Mouse (Mus musculus) heart, adult 2 months (tissue): ENCODE data around the gene Flnb. TPM values are rescaled to one million over a fixed set of nuclear protein-coding genes. Genes with fewer than 3 reads are reported as not detected.

Source experiments
- DNase-seq, 2 experiments: peaks; one replicate each; pipeline ENCODE4 v3.0.0; 2021
- H3K27ac ChIP-seq: fragments of 200-600 bp; 2 replicates; pipeline ENCODE4 v1.8.1; 2022
- H3K27me3 ChIP-seq: fragments of 200-500 bp; 2 replicates; pipeline ENCODE4 v1.6.1; 2012; ENCODE audit warnings: mild to moderate bottlenecking, low read length, inconsistent platforms, mixed read lengths; ENCODE audit not compliant: control insufficient read depth, insufficient read depth
- H3K36me3 ChIP-seq: fragments of 200-500 bp; 2 replicates; pipeline ENCODE4 v1.6.1; 2012; ENCODE audit warnings: low read length, inconsistent platforms; ENCODE audit not compliant: control insufficient read depth, insufficient read depth
- H3K4me1 ChIP-seq: fragments of 200-500 bp; 2 replicates; pipeline ENCODE4 v1.6.1; 2011; ENCODE audit warnings: low read length; ENCODE audit not compliant: control insufficient read depth, insufficient read depth
- H3K4me3 ChIP-seq: fragments of 200-600 bp; 2 replicates; pipeline ENCODE4 v1.8.1; 2022
- H3K79me2 ChIP-seq: fragments of 200-500 bp; replicated peaks from 2 replicates; pipeline ENCODE4 v1.6.1; 2012; ENCODE audit warnings: mild to moderate bottlenecking, inconsistent platforms, low read length, moderate library complexity, mixed read lengths; ENCODE audit not compliant: control insufficient read depth, insufficient read depth
- H3K9ac ChIP-seq: fragments of 200-500 bp; 2 replicates; pipeline ENCODE4 v1.6.1; 2012; ENCODE audit warnings: low read depth, mild to moderate bottlenecking, control low read depth, inconsistent platforms, low read length, mixed read lengths
- CTCF ChIP-seq: fragments of 200-600 bp; IDR thresholded peaks from 2 replicates; pipeline ENCODE4 v1.8.1; 2022; ENCODE audit warnings: antibody characterized with exemption, mild to moderate bottlenecking, moderate library complexity
- EP300 ChIP-seq: fragments of 200-500 bp; IDR thresholded peaks from 2 replicates; pipeline ENCODE4 v1.6.1; 2011; ENCODE audit warnings: low read depth, low read length, control low read depth; ENCODE audit not compliant: insufficient read depth
- POLR2A ChIP-seq: fragments of 200-500 bp; IDR thresholded peaks from 2 replicates; pipeline ENCODE4 v1.6.1; 2011; ENCODE audit warnings: mild to moderate bottlenecking, low read depth, low read length, control low read depth; ENCODE audit not compliant: insufficient read depth
- WGBS: fragments of 180-500 bp; shearing (Covaris S2); methylation state at CpG from one replicate; pipeline ENCODE4 v1.1.7; 2018; 5-methylcytosine and 5-hydroxymethylcytosine counted together
- intact Hi-C: fragments of 180-260 bp; cut with DNase I; formaldehyde crosslinking; loops from one replicate; pipeline ENCODE4 v1.15.1; 2025
- polyA plus RNA-seq: library from polyadenylated mRNA; depleted of rRNA; stranded (reverse); fragments of >200 nt; gene quantifications from 2 replicates; pipeline ENCODE4 v1.2.3, GENCODE M21; 2012
- total RNA-seq, 2 experiments: library from RNA; stranded (reverse); gene quantifications; 2 replicates each; pipeline ENCODE4 v1.2.3; 2021

Gene Flnb
- total and polyA plus RNA-seq, 3 experiments, result 9.6 to 22.7 (median 17.0) TPM

DNA sequence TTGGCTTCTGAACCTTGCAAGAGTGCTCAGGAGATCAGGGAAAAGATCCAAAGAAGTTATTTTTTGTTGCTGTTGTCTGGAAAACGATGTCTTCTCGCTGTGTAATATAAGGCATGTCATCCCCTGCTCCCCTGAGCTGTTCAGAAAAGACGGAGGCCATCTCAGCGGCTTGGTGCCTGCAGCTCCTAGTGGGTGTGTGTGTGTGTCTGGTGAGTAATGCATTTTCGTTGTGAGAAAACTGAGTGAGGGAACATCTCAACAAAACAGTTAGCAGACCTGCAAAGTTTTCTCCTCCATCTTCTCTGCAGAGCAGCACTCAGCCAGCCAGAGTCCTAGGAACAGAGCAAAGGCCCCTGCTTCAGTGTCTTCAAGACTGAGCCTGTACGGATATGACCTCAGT is 36.6 kb downstream of the Flnb start:
- TF ChIP-seq CTCF, result no peak
- TF ChIP-seq EP300, result no peak
- TF ChIP-seq POLR2A, result no peak
- DNase-seq, result no peak
- Histone ChIP-seq H3K4me1 (peaks cover 22% of the 10 kb centered on the region), H3K9ac (no peak overlapping the region), H3K4me3 (no peak overlapping the region), H3K27me3 (no peaks in the 10 kb centered on the region), H3K27ac (no peak overlapping the region), H3K36me3 (peaks cover 10% of the 10 kb centered on the region), H3K79me2 (peaks cover 5% of the 10 kb centered on the region)
- intact Hi-C loops, result loop anchor here (1.0 kb wide), 1 partner anchor 12 kb away; no protein-coding TSS in a partner anchor
- 77% methylated on average over 6 of the region's 6 CpGs for WGBS

GRCm38 (mm10) chr14:7855101-7855500 is 37.3 kb downstream of the Flnb start:
- intact Hi-C loops, result no loop called here
- H3K4me1 ChIP-seq, result peaks cover 21% of the 10 kb centered on the region
- no peak for TF ChIP-seq CTCF
- TF ChIP-seq EP300, result no peak
- TF ChIP-seq POLR2A, result no peak
- H3K9ac ChIP-seq, result no peak overlapping the region
- H3K79me2 ChIP-seq, result peaks cover 5% of the 10 kb centered on the region
- H3K4me3 ChIP-seq, result no peak overlapping the region
- no peaks in the 10 kb centered on the region for H3K27me3 ChIP-seq
- 70% methylated on average over 6 of the region's 6 CpGs for WGBS
- no peak for DNase-seq
- H3K36me3 ChIP-seq, result peaks cover 10% of the 10 kb centered on the region
- H3K27ac ChIP-seq, result no peak overlapping the region

- Histone ChIP-seq H3K27me3 (no peaks in the 10 kb centered on the region), H3K79me2 (peaks cover 5% of the 10 kb centered on the region), H3K36me3 (peaks cover 10% of the 10 kb centered on the region), H3K4me3 (no peak overlapping the region), H3K27ac (no peak overlapping the region), H3K4me1 (peaks cover 20% of the 10 kb centered on the region), H3K9ac (no peak overlapping the region)
- no peak for TF ChIP-seq CTCF
- no peak for TF ChIP-seq POLR2A
- TF ChIP-seq EP300, result no peak
- WGBS, result 92% methylated on average over 5 of the region's 5 CpGs
- intact Hi-C loops, result no loop called here
- no peak for DNase-seq
Measured at GRCm38 (mm10) chr14:7855501-7855900, 37.7 kb downstream of the Flnb start.

- no peak for DNase-seq
- peaks cover 6% of the 10 kb centered on the region for H3K36me3 ChIP-seq
- H3K4me3 ChIP-seq, result no peak overlapping the region
- peaks cover 17% of the 10 kb centered on the region for H3K4me1 ChIP-seq
- intact Hi-C loops, result no loop called here
- peaks cover 5% of the 10 kb centered on the region for H3K79me2 ChIP-seq
- H3K27ac ChIP-seq, result no peak overlapping the region
- H3K27me3 ChIP-seq, result no peaks in the 10 kb centered on the region
- no peak for TF ChIP-seq EP300
- no peak for TF ChIP-seq POLR2A
- no peak for TF ChIP-seq CTCF
- H3K9ac ChIP-seq, result no peak overlapping the region
- 95% methylated on average over 10 of the region's 10 CpGs for WGBS
Measured at GRCm38 (mm10) chr14:7856348-7856747, 38.6 kb downstream of the Flnb start.

DNA sequence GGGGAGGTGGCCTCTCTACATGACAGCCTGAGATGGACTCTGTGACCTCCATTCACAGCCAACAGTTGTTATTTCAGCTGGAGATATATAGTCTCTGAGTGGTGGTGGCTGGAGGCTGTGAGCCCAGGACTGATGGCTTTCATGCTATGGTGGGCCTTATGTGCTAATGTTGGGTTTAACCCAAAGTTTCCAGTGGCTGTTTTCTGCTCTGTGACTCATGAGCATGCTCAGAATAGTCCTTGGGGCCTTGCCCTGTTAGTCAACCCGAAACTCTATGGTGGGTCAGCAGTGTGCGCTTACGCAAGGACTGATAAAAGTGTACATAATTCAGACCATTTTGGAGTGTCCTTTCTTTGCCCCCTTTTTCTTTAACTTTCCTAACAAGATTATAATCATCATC is 40.1 kb downstream of the Flnb start:
- Histone ChIP-seq H3K4me1 (peaks cover 12% of the 10 kb centered on the region), H3K27me3 (no peaks in the 10 kb centered on the region), H3K27ac (no peak overlapping the region), H3K4me3 (no peak overlapping the region), H3K9ac (no peak overlapping the region), H3K36me3 (no peaks in the 10 kb centered on the region; the same call in none of the 2 replicates), H3K79me2 (peaks cover 5% of the 10 kb centered on the region)
- 98% methylated on average over 3 of the region's 3 CpGs for WGBS
- TF ChIP-seq EP300 (no peak), CTCF (no peak), POLR2A (no peak)
- intact Hi-C loops, result no loop called here
- no peak for DNase-seq

DNA sequence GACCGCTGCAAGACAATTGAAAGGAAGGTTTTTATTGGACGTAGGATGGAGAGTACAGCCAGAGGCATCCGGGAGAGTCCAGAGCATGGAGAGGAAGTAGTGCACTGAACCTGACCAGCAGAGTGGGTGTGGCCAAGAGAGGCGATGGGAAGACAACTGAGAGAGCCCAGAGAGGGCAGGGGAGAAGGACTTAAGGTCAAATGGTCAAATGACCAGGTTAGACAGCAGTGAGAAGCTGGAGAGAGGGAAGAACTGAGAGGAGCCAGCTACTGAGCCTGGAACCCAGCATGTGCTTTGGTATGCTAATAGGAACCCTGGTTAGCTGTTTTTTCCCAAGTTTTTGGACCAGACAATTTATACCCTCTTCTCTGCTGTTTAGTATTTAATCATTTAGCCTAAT is 40.7 kb downstream of the Flnb start:
- TF ChIP-seq CTCF (no peak), EP300 (no peak), POLR2A (no peak)
- intact Hi-C loops, result no loop called here
- Histone ChIP-seq H3K9ac (no peak overlapping the region), H3K27ac (no peak overlapping the region), H3K36me3 (no peaks in the 10 kb centered on the region; the same call in none of the 2 replicates), H3K79me2 (peaks cover 5% of the 10 kb centered on the region), H3K4me1 (peaks cover 12% of the 10 kb centered on the region), H3K27me3 (no peaks in the 10 kb centered on the region), H3K4me3 (no peak overlapping the region)
- DNase-seq, result no peak
- WGBS, result 37% methylated on average over 4 of the region's 4 CpGs
